Mouse (Mus musculus): Measurements from ENCODE around the gene Carm1.

- TF ChIP-seq USF1 (IDR thresholded peaks at IDR 0.05; ENCODE audit: low read depth) = no peak
- no peak for TF ChIP-seq MYOD1 (IDR thresholded peaks at IDR 0.05; ENCODE audit: control insufficient read depth, insufficient read length, low read depth)
Measured at GRCm38 (mm10) chr9:21509772-21510688, 36.7 kb upstream of the Carm1 start, which contains the start of gene Tmed1.

All from C2C12 (cell line).